Mouse (Mus musculus): ENCODE measurements at regions not wholly inside any gene's neighbourhood (a gene's known extent, or its start where the extent isn't known, plus 50 kb on each side); places are given as distances from the start of the nearest gene placed in this dataset.

DNA sequence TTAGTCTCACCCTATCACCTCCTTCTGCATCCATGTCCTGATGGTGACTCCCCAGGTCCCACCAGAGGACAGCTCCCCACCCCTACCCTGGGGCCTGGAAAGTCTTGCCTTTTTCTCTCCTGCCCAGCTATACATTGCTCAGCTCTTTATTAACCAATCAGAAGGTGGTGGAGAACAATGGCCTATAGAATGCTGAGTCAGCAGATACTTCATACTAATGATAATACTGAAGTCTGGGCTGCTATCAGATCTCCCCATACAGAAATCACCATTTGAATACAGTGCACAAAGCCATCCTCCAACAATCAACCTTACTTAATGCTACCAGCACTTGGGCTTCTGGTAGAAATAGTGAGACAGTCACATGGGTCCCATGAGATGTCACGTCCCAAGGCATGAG is 141.2 kb upstream of the Map3k1 start:
- TF ChIP-seq CTCF (IDR thresholded peaks at IDR 0.05; ENCODE audit: borderline replicate concordance, insufficient read depth, low read length), result no peak
- no peak for TF ChIP-seq POLR2A (IDR thresholded peaks at IDR 0.05; ENCODE audit: low read depth, low read length)

All from embryonic fibroblast, embryonic 13.5 days (primary cell).